Mouse (Mus musculus) heart, embryonic 11.5 days (tissue): ENCODE measurements around the gene Sirt7. TPM values are rescaled to one million over a fixed set of nuclear protein-coding genes. Genes with fewer than 3 reads are reported as not detected.
A peak's percentile ranks its signal among the peaks of the same experiment; 100 is the strongest.

Source experiments
- ATAC-seq: fragments of 200-750 bp; cut with Nextera tagmentation; replicated peaks from 2 replicates; pipeline ENCODE4 v1.8.0; 2017; ENCODE audit warnings: moderate library complexity; ENCODE audit not compliant: insufficient number of reproducible peaks, low FRiP score, low TSS enrichment
- H3K27ac ChIP-seq: fragments of 300-500 bp; sonication (generic); 2 replicates; pipeline ENCODE4 v1.5.1; 2014; ENCODE audit warnings: mild to moderate bottlenecking, low read depth, low read length
- H3K27me3 ChIP-seq: fragments of 300-500 bp; sonication (generic); 2 replicates; pipeline ENCODE4 v1.6.1; 2014; ENCODE audit warnings: mild to moderate bottlenecking, low read length, mixed read lengths; ENCODE audit not compliant: control insufficient read depth, insufficient read depth
- H3K36me3 ChIP-seq: fragments of 300-500 bp; sonication (generic); 2 replicates; pipeline ENCODE4 v1.6.1; 2014; ENCODE audit warnings: mild to moderate bottlenecking, low read length, moderate library complexity, mixed read lengths; ENCODE audit not compliant: control insufficient read depth, insufficient read depth
- H3K4me1 ChIP-seq: fragments of 300-500 bp; sonication (generic); 2 replicates; pipeline ENCODE4 v1.6.1; 2014; ENCODE audit warnings: low read length; ENCODE audit not compliant: control insufficient read depth, insufficient read depth
- H3K4me2 ChIP-seq: fragments of 300-500 bp; sonication (generic); 2 replicates; pipeline ENCODE4 v1.6.1; 2014; ENCODE audit warnings: mild to moderate bottlenecking, moderate library complexity
- H3K4me3 ChIP-seq: fragments of 300-500 bp; sonication (generic); 2 replicates; pipeline ENCODE4 v1.5.1; 2014; ENCODE audit warnings: low read depth, low read length
- H3K9ac ChIP-seq: fragments of 300-500 bp; sonication (generic); 2 replicates; pipeline ENCODE4 v1.6.1; 2014; ENCODE audit warnings: mild to moderate bottlenecking, low read depth, low read length, moderate library complexity
- H3K9me3 ChIP-seq: fragments of 300-500 bp; sonication (generic); replicated peaks from 2 replicates; pipeline ENCODE4 v1.6.1; 2016; ENCODE audit warnings: low read length; ENCODE audit not compliant: control insufficient read depth
- WGBS: fragments of 180-500 bp; shearing (Covaris S2); extraction: QIAGEN DNeasy Blood & Tissue Kit; methylation state at CpG from one replicate; pipeline ENCODE4 v1.1.7; 2014; ENCODE audit not compliant: insufficient replicate concordance; 5-methylcytosine and 5-hydroxymethylcytosine counted together
- polyA plus RNA-seq: library from polyadenylated mRNA; unstranded; fragments of >200 nt; fragmentation: Nextera tagmentation; extraction: Ambion mirVana; gene quantifications from 2 replicates; pipeline ENCODE4 v1.2.1, GENCODE M21; 2014

Sirt7 gene
- polyA plus RNA-seq, 1 experiment from 2014 or later = 22.5 TPM

DNA sequence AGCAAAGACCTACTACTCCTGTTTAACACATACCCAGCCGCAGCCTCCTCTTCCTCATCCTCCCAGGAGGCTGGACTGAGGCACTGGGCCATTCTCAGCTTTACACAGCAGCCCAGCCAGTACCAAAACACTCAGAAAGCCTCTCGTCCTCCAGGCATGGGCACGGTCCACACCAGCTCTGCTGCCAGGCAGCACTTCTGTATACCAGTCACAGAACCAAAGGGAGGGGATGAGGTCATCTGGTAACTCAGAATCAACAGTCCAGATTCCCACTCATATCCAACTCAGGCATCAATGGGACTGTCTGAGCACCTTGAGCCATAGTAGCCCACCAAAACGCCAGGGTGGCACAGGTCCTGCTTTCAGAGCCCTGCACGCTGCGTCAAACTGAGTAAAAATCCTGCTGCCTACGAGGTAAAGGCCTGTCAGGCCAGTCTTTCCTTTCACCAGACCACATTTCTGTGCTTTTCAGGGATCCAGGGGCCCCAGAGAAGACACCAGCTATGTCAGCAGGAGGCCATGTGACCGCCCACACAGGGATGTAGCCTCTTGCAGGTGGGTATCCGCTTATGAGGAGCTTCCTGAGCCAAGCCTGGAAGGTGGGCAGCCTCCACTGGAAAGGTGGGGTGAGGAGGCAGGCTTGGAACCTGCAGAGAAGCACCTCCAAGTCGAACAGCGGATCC, 1.9 kb upstream of the Sirt7 start:
- WGBS = 92% methylated on average over 11 of the region's 11 CpGs
- Histone ChIP-seq H3K27me3 (no peaks in the 10 kb centered on the region), H3K9ac (no peak overlapping the region), H3K4me1 (peaks cover 45% of the 10 kb centered on the region), H3K9me3 (no peaks in the 10 kb centered on the region), H3K36me3 (peaks cover 11% of the 10 kb centered on the region; the same call in 1 of the 2 replicates), H3K4me2 (0 out of 2 replicates have a peak overlapping the region, but pooled peaks have one; percentile 6), H3K4me3 (no peak overlapping the region), H3K27ac (no peak overlapping the region)
- ATAC-seq = no peak

DNA sequence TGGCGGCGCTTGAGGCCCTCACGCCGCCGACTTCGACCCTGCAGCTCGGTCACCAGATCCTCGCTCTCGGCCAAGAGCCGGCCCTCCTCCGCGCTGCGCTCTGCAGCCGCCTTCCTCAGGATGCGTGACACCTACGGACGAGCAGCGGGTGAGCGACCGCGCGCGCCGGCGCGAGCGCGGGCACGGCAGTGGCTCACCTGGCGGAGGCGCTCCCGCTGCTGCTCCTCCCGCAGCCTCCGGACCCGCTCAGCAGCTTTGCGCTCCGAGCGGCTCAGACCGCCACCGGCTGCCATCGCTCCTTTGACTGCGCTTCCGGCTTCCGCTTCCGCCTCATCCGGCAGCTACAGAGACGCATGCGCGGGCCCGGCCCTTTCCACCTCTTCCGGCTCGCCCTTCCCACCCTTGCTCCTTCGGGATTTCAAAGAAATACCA, 344 bp downstream of the Sirt7 start:
- Histone ChIP-seq H3K9me3 (no peaks in the 10 kb centered on the region), H3K36me3 (peaks cover 21% of the 10 kb centered on the region; the same call in 1 of the 2 replicates)

DNA sequence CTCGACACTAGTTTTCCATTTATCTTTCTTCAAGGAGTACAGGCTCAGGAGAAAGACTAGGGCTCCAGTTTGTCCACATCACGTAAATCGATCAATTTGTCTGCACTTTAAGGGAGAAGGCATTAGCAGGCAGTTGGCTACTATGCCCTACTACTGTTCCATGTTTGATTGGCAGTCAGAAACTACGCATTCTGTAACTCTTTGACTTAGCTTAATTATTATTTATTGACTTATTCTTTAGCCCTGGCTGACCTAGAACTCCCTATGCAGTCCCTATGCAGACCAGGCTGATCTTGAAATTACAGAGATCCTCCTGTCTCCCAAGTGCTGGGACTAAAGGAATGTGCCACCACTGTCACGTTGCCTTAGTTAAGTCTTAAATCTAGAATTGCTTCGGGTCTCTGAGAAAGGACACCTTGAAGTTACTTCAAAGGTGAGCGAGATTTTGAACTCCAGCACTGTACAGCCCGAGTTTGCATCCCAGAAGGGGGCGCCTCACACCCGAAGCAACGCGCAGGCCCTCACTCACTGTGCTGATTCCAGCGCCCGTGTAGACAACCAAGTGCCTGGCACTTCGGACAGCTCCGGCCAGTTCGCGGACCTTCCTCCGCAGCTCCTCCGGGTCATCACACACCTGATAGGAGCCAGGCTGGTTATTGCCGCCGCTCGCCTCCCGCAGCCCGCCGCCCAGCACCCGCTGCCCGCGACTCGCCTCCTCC, 920 bp downstream of the Sirt7 start:
- H3K36me3 ChIP-seq = peaks cover 19% of the 10 kb centered on the region; the same call in 1 of the 2 replicates

More for the DNA sequence above, 344 bp downstream of the Sirt7 start:
- ATAC-seq = peak; percentile 58
- H3K27ac ChIP-seq = peak overlapping the region; percentile 84
- peak overlapping the region; percentile 94 for H3K4me2 ChIP-seq
- H3K4me3 ChIP-seq = peak overlapping the region; percentile 99
- WGBS = under 1% methylated on average over 53 of the region's 53 CpGs
- no peaks in the 10 kb centered on the region for H3K27me3 ChIP-seq
- H3K4me1 ChIP-seq = peaks cover 23% of the 10 kb centered on the region
- peak overlapping the region; percentile 86 for H3K9ac ChIP-seq

DNA sequence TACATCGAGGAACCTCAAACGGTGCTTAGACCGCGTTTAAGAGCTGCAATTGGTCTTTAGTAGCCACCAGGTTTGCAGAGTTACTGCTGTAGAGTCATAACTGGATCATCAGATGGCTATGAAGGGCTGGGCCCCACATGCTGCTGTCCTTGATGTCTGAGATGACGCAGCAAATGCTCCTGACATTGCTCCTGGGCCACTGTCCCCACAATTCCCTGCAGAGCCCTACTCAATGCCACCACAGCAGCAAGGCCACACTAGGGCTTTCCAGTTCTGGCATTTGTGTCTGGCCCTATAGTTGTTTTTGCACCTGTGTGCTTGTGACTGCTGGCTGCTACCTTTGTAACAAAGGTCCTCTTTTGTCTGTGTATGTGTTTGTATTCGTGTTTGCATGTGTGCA, 2.2 kb downstream of the Sirt7 start:
- no peak overlapping the region for H3K4me3 ChIP-seq
- H3K9me3 ChIP-seq = no peaks in the 10 kb centered on the region
- peaks cover 16% of the 10 kb centered on the region; the same call in 1 of the 2 replicates for H3K36me3 ChIP-seq
- WGBS = 88% methylated on average over 6 of the region's 6 CpGs
- H3K27ac ChIP-seq = no peak overlapping the region
- H3K9ac ChIP-seq = no peak overlapping the region
- no peaks in the 10 kb centered on the region for H3K27me3 ChIP-seq
- ATAC-seq = no peak
- peaks cover 19% of the 10 kb centered on the region for H3K4me1 ChIP-seq
- no peak overlapping the region for H3K4me2 ChIP-seq

More for the DNA sequence above, 920 bp downstream of the Sirt7 start:
- peak overlapping the region; percentile 99 for H3K4me3 ChIP-seq
- peak; percentile 76 for ATAC-seq
- peak overlapping the region; percentile 86 for H3K9ac ChIP-seq
- WGBS = 12% methylated on average over 30 of the region's 30 CpGs
- H3K4me1 ChIP-seq = peaks cover 17% of the 10 kb centered on the region
- peak overlapping the region; percentile 84 for H3K27ac ChIP-seq
- H3K4me2 ChIP-seq = peak overlapping the region; percentile 94
- no peaks in the 10 kb centered on the region for H3K27me3 ChIP-seq
- H3K9me3 ChIP-seq = no peaks in the 10 kb centered on the region

DNA sequence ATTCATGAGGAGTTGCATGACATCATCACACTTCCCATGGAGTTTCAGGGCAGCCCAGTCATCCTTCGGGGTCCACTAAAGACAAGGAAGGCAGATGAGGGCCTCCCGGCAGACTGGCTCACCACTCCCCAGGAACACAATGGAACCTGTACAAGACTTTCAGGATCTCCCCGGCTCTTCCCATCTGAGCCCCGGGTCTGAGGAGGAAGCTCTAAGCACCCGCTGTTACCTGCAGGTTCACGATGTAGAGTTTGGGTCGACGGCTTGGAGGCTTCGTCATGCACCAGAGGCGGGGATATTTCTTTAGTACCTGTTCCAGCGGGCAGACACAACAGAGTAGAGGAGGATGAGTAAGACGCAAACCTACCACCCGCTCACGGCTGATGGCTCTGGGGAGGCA, 4.8 kb downstream of the Sirt7 start:
- WGBS = 93% methylated on average over 14 of the region's 14 CpGs

DNA sequence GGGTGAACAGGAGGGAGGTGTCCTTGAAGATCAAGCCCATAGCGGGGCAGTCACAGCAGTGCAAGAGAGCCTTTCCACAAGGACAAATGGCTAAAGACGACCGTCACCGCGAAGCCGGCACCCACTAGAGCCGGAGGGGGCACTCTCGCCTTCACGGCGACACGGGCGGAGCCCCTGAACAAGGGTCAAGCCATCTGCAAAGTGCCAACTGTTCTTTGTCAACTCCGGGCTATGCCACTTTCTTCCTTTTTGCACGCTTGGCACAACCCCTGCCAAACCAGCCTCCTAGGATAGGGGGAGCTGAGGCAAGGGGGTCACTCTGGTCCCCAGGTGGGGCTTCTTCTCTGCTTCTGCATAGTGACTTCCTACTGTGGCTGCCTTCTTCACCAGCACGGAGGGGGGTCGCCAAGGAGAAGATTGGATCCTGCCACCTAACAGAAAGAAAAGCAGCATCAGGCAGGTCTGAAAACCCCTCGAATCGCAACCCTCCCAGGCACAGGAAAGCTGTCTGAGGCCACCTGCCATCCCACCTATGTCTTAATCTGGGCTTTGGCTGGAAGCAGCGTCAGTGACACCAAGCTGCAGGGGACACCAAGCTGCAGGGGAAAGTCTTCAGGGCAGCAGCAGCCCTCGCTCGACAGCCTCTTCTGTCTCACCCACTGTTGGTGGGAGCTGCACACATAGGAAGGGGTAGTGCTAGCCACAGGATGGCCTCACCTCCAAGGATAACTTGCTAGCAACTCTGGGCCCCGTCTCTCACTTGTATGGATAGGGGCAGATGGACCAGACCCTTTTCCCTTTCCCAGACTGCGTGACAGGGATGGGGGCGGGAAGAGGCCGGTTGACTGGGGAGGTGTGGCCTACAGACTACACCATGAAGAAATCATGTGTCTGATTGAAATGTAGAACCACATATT, 6.2 kb downstream of the Sirt7 start:
- peaks cover 16% of the 10 kb centered on the region; the same call in 1 of the 2 replicates for H3K36me3 ChIP-seq
- H3K27ac ChIP-seq = no peak overlapping the region

More for the DNA sequence above, 4.8 kb downstream of the Sirt7 start:
- no peak overlapping the region for H3K4me2 ChIP-seq
- peaks cover 21% of the 10 kb centered on the region for H3K4me1 ChIP-seq
- H3K9ac ChIP-seq = no peak overlapping the region
- no peaks in the 10 kb centered on the region for H3K9me3 ChIP-seq
- no peak overlapping the region for H3K27ac ChIP-seq
- ATAC-seq = no peak
- H3K4me3 ChIP-seq = no peak overlapping the region
- H3K27me3 ChIP-seq = no peaks in the 10 kb centered on the region
- H3K36me3 ChIP-seq = peaks cover 16% of the 10 kb centered on the region; the same call in 1 of the 2 replicates

DNA sequence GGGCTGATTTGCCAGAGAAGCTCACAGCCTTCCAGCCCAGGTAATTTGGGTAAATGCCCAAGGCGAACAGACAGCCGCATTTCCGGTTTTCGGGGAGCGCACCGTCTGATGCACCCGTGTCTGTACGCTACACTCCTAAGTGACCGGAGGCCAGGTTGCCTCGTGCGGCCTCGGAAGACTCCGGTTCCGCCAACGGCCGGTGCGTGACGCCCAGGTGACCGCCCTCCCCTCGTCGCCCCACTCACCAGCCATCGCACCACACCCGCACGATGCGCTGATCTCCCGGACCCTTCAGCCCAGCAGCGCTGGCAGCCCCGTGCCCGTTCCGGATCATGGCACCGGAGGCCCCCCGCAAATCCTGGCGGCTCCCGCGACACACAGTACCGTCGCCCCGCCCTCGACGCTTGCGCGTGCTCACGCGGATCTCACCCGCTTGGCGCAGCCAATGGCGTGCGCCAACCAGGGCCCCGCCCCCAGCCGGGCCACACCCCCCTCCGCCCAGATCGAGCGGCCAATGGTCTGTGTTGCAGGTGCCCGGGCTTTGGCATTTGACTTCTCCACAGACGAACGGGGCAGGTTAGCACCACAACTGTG, 7.4 kb downstream of the Sirt7 start, which contains the start of gene Pcyt2:
Pcyt2 (minus strand) TSS at position 418 of the 594 bp plus-strand sequence.
- H3K36me3 ChIP-seq = peaks cover 22% of the 10 kb centered on the region
- H3K27ac ChIP-seq = peak within 1 kb of the TSS; percentile 64

More for the DNA sequence above, 6.2 kb downstream of the Sirt7 start:
- no peaks in the 10 kb centered on the region for H3K9me3 ChIP-seq
- peaks cover 14% of the 10 kb centered on the region for H3K4me1 ChIP-seq
- H3K4me3 ChIP-seq = no peak overlapping the region
- no peak overlapping the region for H3K4me2 ChIP-seq
- no peak for ATAC-seq
- no peak overlapping the region for H3K9ac ChIP-seq
- WGBS = 88% methylated on average over 25 of the region's 25 CpGs
- H3K27me3 ChIP-seq = no peaks in the 10 kb centered on the region

More for the DNA sequence above, 7.4 kb downstream of the Sirt7 start, which contains the start of gene Pcyt2:
- no peaks in the 10 kb centered on the region for H3K27me3 ChIP-seq
- peaks cover 12% of the 10 kb centered on the region for H3K4me1 ChIP-seq
- peak within 1 kb of the TSS; percentile 93 for H3K4me2 ChIP-seq
- WGBS = 1% methylated on average over 56 of the region's 56 CpGs
- H3K9me3 ChIP-seq = no peaks in the 10 kb centered on the region
- H3K4me3 ChIP-seq = peak within 1 kb of the TSS; percentile 82
- ATAC-seq = peak; percentile 93
- peak within 1 kb of the TSS; percentile 86 for H3K9ac ChIP-seq
